Mouse (Mus musculus): ENCODE results near the gene Usp30.

DNA sequence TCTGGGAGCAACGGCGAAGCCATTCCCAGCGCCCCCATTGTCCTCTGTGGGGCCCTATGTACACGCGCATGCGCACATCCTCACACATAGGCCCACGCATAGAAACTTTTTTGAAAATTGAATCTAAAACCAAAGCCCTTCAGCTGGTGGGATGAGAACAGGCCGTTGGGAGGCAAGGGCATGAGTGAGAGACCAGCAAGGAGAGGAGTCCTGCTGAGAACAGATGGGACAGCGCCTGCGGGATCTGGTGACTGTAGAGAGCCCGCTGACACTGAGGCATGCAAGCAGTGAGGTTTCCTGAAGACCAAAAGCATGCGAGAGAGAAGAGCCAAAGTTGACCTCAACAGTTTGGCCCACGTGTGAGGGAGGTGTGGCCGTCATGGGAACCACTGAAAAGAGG is 20.2 kb downstream of the Usp30 start:
- TF ChIP-seq POLR2A (IDR thresholded peaks at IDR 0.05; ENCODE audit: low read depth, low read length) (no peak), CTCF (IDR thresholded peaks at IDR 0.05; ENCODE audit: extremely low read depth, insufficient read length, insufficient replicate concordance, low read depth, low read length) (no peak)
